Mouse (Mus musculus) bone marrow, adult 2 months (tissue): Measurements from ENCODE around the gene Cfdp1.

Experiments
- CTCF ChIP-seq: fragments of 200-500 bp; IDR thresholded peaks from 2 replicates; pipeline ENCODE4 v1.5.1; 2011; ENCODE audit warnings: low read length, control low read depth; ENCODE audit not compliant: control insufficient read depth, insufficient read depth
- POLR2A ChIP-seq: fragments of 200-500 bp; IDR thresholded peaks from 2 replicates; pipeline ENCODE4 v1.6.1; 2011; ENCODE audit warnings: low read depth, mild to moderate bottlenecking, control low read depth, low read length, borderline replicate concordance; ENCODE audit not compliant: control insufficient read depth

DNA sequence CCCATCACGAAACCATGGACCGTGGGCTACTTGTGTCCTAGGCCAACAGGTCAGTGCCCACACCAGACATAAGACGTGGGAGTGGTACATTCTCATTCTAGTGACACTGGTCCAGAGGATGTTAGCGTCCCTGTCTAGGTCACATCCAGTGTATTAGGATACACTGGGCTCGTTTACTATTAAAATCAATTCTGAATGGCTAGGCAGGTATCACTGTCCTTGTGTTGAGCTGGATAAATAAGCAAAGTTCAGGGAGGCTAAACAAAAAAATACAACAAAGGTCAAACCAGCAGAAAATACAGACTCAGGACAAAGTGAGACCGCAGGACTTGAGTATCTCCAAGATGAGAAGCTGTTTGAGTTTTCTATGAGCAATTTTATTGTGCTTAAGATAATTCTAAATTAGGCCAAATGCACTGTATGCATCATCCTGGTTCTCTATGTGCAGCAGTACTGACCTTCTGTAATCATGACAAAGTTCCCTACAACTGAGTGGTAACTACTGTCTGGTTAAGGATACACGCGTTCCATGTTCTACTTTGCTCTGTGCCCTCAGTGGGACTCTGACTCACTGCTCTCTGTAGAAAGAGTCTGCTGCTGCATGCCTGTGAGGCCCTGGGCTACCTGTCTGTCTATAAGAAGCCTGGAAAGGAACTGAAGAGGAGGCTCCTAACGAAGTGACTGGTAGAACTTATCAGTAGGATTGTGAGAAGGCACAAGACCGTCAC, 73.2 kb downstream of the Cfdp1 start:
- no peak for TF ChIP-seq POLR2A
- TF ChIP-seq CTCF = no peak
